ENCODE assay signal across 8 mouse cellular contexts in genomic region chr12:55820661-55821314, GRCm38 (mm10). TPM values are rescaled to one million over a fixed set of nuclear protein-coding genes. Genes with fewer than 3 reads are reported as not detected.
DNase-seq lines count a peak whose midpoint lies in the region; ATAC-seq and TF ChIP-seq lines count a peak whose summit lies in the region.

Ralgapa1 (minus strand) TSS chr12:55821167.

- peak within 1 kb of the TSS; percentile 81 for H3K4me2 ChIP-seq in kidney, embryonic 15.5 days

- no peak for TF ChIP-seq POLR2A in bone marrow macrophage, adult 2 months (IDR thresholded peaks at IDR 0.05; ENCODE audit: borderline replicate concordance, low read depth, low read length)
- TF ChIP-seq POLR2A in embryonic fibroblast, embryonic 13.5 days (IDR thresholded peaks at IDR 0.05; ENCODE audit: low read depth, low read length), result peak; percentile 67

- H3K36me3 ChIP-seq in heart, embryonic 10.5 days, result no peaks in the 10 kb centered on the region
- no peaks in the 10 kb centered on the region for H3K36me3 ChIP-seq in kidney, embryonic 15.5 days

- H3K27ac ChIP-seq in bone marrow macrophage, adult 2 months (ENCODE audit: insufficient read depth, low read depth, low read length), result peak within 1 kb of the TSS; percentile 51
- H3K27ac ChIP-seq in embryonic fibroblast, embryonic 13.5 days (ENCODE audit: insufficient read depth, low read length), result peak within 1 kb of the TSS; percentile 66
- peak within 1 kb of the TSS; percentile 95 for H3K27ac ChIP-seq in heart, embryonic 10.5 days
- peak within 1 kb of the TSS; percentile 96 for H3K27ac ChIP-seq in kidney, embryonic 15.5 days

- H3K4me3 ChIP-seq in bone marrow macrophage, adult 2 months (ENCODE audit: insufficient read depth, low read length), result peak within 1 kb of the TSS; percentile 68
- peak within 1 kb of the TSS; percentile 75 for H3K4me3 ChIP-seq in embryonic fibroblast, embryonic 13.5 days (ENCODE audit: insufficient read depth, low read length)
- H3K4me3 ChIP-seq in heart, embryonic 10.5 days, result peak within 1 kb of the TSS; percentile 90
- peak within 1 kb of the TSS; percentile 81 for H3K4me3 ChIP-seq in kidney, embryonic 15.5 days (replicated peaks)

- peak within 1 kb of the TSS; percentile 88 for H3K9ac ChIP-seq in kidney, embryonic 15.5 days

- no peaks in the 10 kb centered on the region for H3K9me3 ChIP-seq in heart, embryonic 10.5 days
- no peaks in the 10 kb centered on the region for H3K9me3 ChIP-seq in kidney, embryonic 15.5 days (replicated peaks)

- no peaks in the 10 kb centered on the region for H3K27me3 ChIP-seq in heart, embryonic 10.5 days (ENCODE audit: insufficient read depth, poor library complexity, severe bottlenecking)
- H3K27me3 ChIP-seq in kidney, embryonic 15.5 days, result no peaks in the 10 kb centered on the region

- peak; percentile 94 for ATAC-seq in kidney, embryonic 15.5 days (replicated peaks; ENCODE audit: low FRiP score)
- peak; percentile 93 for ATAC-seq in monocyte, adult 5-6 weeks (replicated peaks; ENCODE audit: insufficient number of reproducible peaks, low FRiP score, low TSS enrichment, poor library complexity, severe bottlenecking)

- DNase-seq in A20 (ENCODE audit: low read depth, low spot score), result peak; percentile 96
- DNase-seq in heart, embryonic 10.5 days (ENCODE audit: low spot score), result peak; percentile 97
- peak; percentile 87 for DNase-seq in liver
- peak; percentile 83 to 92 for DNase-seq in spleen, postnatal 4 days (ENCODE audit: low spot score in 2 of 2)

- WGBS in heart, embryonic 10.5 days, result under 1% methylated on average over 78 of the region's 78 CpGs
- WGBS in kidney, embryonic 15.5 days, result under 1% methylated on average over 77 of the region's 78 CpGs

- H3K4me1 ChIP-seq in bone marrow macrophage, adult 2 months (ENCODE audit: control insufficient read depth, insufficient read depth, low read length), result peaks cover 5% of the 10 kb centered on the region
- H3K4me1 ChIP-seq in embryonic fibroblast, embryonic 13.5 days (ENCODE audit: control insufficient read depth, insufficient read depth, low read length), result no peaks in the 10 kb centered on the region
- no peaks in the 10 kb centered on the region for H3K4me1 ChIP-seq in heart, embryonic 10.5 days
- peaks cover 3% of the 10 kb centered on the region; the same call in 1 of the 2 replicates for H3K4me1 ChIP-seq in kidney, embryonic 15.5 days

- no peak for TF ChIP-seq CTCF in bone marrow macrophage, adult 2 months (IDR thresholded peaks at IDR 0.05; ENCODE audit: low read depth, low read length)
- TF ChIP-seq CTCF in embryonic fibroblast, embryonic 13.5 days (IDR thresholded peaks at IDR 0.05; ENCODE audit: borderline replicate concordance, insufficient read depth, low read length), result no peak

RNA-seq across cellular contexts. Expression of gene Ralgapa1, which starts in this region (rescaled TPM):
- 15.5 and 19.5 TPM in 2 replicates for polyA plus RNA-seq in bone marrow macrophage, adult 2 months (2012; ENCODE audit: insufficient read depth, insufficient read length, missing spikeins)
- polyA plus RNA-seq in embryonic fibroblast, embryonic 13.5 days (2011; ENCODE audit: insufficient read length, low read depth, missing spikeins), result 32.3 and 32.4 TPM in 2 replicates
- 13.2 and 13.9 TPM in 2 replicates for polyA plus RNA-seq in heart, embryonic 10.5 days (2016; fragmentation: Nextera tagmentation; extraction: Ambion mirVana)
- 13.2 and 14.0 TPM in 2 replicates for polyA plus RNA-seq in kidney, embryonic 15.5 days (2015; fragmentation: Nextera tagmentation; extraction: Ambion mirVana)
- 27.0 to 55.5 TPM (median 30.2 TPM) in 3 replicates for total RNA-seq in monocyte, adult 5-6 weeks (2017)

Comparison
In these comparisons a context has a peak if more than half of its experiments do, and no peak if none do; other contexts are left out.
1. Peak in every context shown above with its lines: DNase-seq, ATAC-seq, H3K4me3 ChIP-seq and H3K27ac ChIP-seq.